Mouse (Mus musculus): ENCODE measurements around the gene Acly. TPM values are rescaled to one million over a fixed set of nuclear protein-coding genes. Genes with fewer than 3 reads are reported as not detected.

Gene Acly
- polyA plus RNA-seq, 1 experiment from 2014 or later = 267 TPM

DNA sequence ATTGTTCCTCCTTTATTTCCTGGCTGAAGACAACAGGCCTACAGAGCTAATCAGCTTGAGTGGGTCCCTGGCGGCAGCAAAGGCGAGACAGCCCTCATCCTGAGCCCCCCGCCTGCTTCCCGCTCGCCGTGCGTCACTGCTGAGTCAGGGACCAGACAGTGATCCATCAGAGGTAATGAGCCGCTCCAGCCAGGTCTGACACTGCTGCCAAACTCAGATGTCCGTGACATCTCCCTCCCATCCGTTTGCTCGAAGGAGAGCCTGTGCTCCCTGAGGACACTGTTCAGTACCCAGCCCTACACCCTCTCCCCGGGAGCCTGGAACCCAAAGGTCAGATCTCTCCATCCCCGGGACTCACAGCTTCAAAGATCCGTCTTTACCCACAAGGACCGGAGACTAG, 7.0 kb downstream of the Acly start:
- H3K4me3 ChIP-seq = no peak overlapping the region
- no peak overlapping the region for H3K4me2 ChIP-seq
- H3K36me3 ChIP-seq = peaks cover 80% of the 10 kb centered on the region
- 62% methylated on average over 15 of the region's 15 CpGs for WGBS
- ATAC-seq (ENCODE audit: low read depth) = peak; percentile 49; the same call in 1 of the 2 replicates
- H3K4me1 ChIP-seq (replicated peaks) = peaks cover 60% of the 10 kb centered on the region
- H3K9me3 ChIP-seq = no peaks in the 10 kb centered on the region
- H3K27ac ChIP-seq (replicated peaks) = peak overlapping the region; percentile 54
- peak overlapping the region; percentile 22; the same call in 1 of the 2 replicates for H3K9ac ChIP-seq
- no peaks in the 10 kb centered on the region for H3K27me3 ChIP-seq

GRCm38 (mm10) chr11:100519188-100519587, 8.6 kb downstream of the Acly start:
- H3K9me3 ChIP-seq = no peaks in the 10 kb centered on the region
- peaks cover 43% of the 10 kb centered on the region for H3K4me1 ChIP-seq (replicated peaks)
- WGBS = 85% methylated on average over 7 of the region's 7 CpGs
- peak overlapping the region; percentile 18; the same call in 1 of the 2 replicates for H3K27ac ChIP-seq (replicated peaks)
- H3K4me3 ChIP-seq = no peak overlapping the region
- H3K36me3 ChIP-seq = peaks cover 97% of the 10 kb centered on the region
- H3K27me3 ChIP-seq = no peaks in the 10 kb centered on the region
- 0 out of 2 replicates have a peak overlapping the region, but pooled peaks have one; percentile 8 for H3K9ac ChIP-seq
- no peak for ATAC-seq (ENCODE audit: low read depth)
- no peak overlapping the region for H3K4me2 ChIP-seq

- peaks cover 37% of the 10 kb centered on the region for H3K4me1 ChIP-seq (replicated peaks)
- no peaks in the 10 kb centered on the region for H3K9me3 ChIP-seq
- 29% methylated on average over 5 of the region's 5 CpGs for WGBS
- no peak overlapping the region for H3K4me2 ChIP-seq
- no peak for ATAC-seq (ENCODE audit: low read depth)
- H3K27me3 ChIP-seq = no peaks in the 10 kb centered on the region
- no peak overlapping the region; the same call in 1 of the 2 replicates for H3K9ac ChIP-seq
- peak overlapping the region; percentile 72 for H3K27ac ChIP-seq (replicated peaks)
- H3K36me3 ChIP-seq = peaks cover 99% of the 10 kb centered on the region
- H3K4me3 ChIP-seq = no peak overlapping the region
These were observed 9.6 kb downstream of the Acly start for GRCm38 (mm10) chr11:100518188-100518591.

GRCm38 (mm10) chr11:100516291-100516690, 11.5 kb downstream of the Acly start:
- Histone ChIP-seq H3K4me2 (no peak overlapping the region), H3K4me3 (no peak overlapping the region), H3K4me1 (replicated peaks) (peaks cover 37% of the 10 kb centered on the region), H3K27me3 (no peaks in the 10 kb centered on the region), H3K36me3 (peaks cover 98% of the 10 kb centered on the region), H3K9ac (no peak overlapping the region), H3K9me3 (no peaks in the 10 kb centered on the region), H3K27ac (replicated peaks) (peak overlapping the region; percentile 59; the same call in 1 of the 2 replicates)
- WGBS = 51% methylated on average over 9 of the region's 9 CpGs
- ATAC-seq (ENCODE audit: low read depth) = peak; percentile 43; the same call in 1 of the 2 replicates

- 93% methylated on average over 9 of the region's 9 CpGs for WGBS
These were observed 12.0 kb downstream of the Acly start for GRCm38 (mm10) chr11:100515789-100516188.

DNA sequence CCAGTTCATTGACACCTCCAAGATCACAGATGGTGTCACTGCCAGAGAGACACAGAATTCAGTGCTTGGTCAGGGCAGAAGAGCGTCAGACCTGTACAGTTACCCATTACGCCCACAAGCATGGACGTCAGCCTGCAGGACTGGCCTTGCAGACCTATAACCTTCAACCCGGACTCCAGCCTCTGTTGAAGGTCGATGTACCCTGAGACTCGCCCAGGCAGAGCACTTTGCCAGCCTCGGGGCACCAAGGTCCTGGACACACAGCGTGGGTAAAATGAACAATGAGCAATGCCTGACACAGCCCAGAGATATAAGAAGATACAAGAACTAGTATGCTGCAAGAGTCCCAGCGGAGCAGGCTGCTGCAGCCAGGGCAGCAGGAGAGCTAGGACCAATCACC, 12.7 kb downstream of the Acly start:
- H3K27ac ChIP-seq (replicated peaks) = no peak overlapping the region
- H3K9me3 ChIP-seq = no peaks in the 10 kb centered on the region
- ATAC-seq (ENCODE audit: low read depth) = no peak
- no peak overlapping the region for H3K4me2 ChIP-seq
- peaks cover 28% of the 10 kb centered on the region for H3K4me1 ChIP-seq (replicated peaks)
- peaks cover 96% of the 10 kb centered on the region for H3K36me3 ChIP-seq
- WGBS = 94% methylated on average over 9 of the region's 9 CpGs
- no peak overlapping the region for H3K4me3 ChIP-seq
- H3K27me3 ChIP-seq = no peaks in the 10 kb centered on the region
- H3K9ac ChIP-seq = no peak overlapping the region

More at GRCm38 (mm10) chr11:100515789-100516188, 12.0 kb downstream of the Acly start:
- Histone ChIP-seq H3K27me3 (no peaks in the 10 kb centered on the region), H3K9ac (no peak overlapping the region), H3K9me3 (no peaks in the 10 kb centered on the region), H3K4me2 (no peak overlapping the region), H3K36me3 (peaks cover 98% of the 10 kb centered on the region), H3K27ac (replicated peaks) (peak overlapping the region; percentile 59; the same call in 1 of the 2 replicates), H3K4me3 (no peak overlapping the region), H3K4me1 (replicated peaks) (peaks cover 33% of the 10 kb centered on the region)
- ATAC-seq (ENCODE audit: low read depth) = no peak

GRCm38 (mm10) chr11:100513716-100514115, 14.1 kb downstream of the Acly start:
- no peak for ATAC-seq (ENCODE audit: low read depth)
- no peak overlapping the region for H3K9ac ChIP-seq
- no peaks in the 10 kb centered on the region for H3K9me3 ChIP-seq
- no peak overlapping the region for H3K4me2 ChIP-seq
- H3K27me3 ChIP-seq = no peaks in the 10 kb centered on the region
- peaks cover 23% of the 10 kb centered on the region for H3K4me1 ChIP-seq (replicated peaks)
- H3K4me3 ChIP-seq = no peak overlapping the region
- no peak overlapping the region for H3K27ac ChIP-seq (replicated peaks)
- WGBS = 86% methylated on average over 10 of the region's 10 CpGs
- H3K36me3 ChIP-seq = peaks cover 96% of the 10 kb centered on the region

DNA sequence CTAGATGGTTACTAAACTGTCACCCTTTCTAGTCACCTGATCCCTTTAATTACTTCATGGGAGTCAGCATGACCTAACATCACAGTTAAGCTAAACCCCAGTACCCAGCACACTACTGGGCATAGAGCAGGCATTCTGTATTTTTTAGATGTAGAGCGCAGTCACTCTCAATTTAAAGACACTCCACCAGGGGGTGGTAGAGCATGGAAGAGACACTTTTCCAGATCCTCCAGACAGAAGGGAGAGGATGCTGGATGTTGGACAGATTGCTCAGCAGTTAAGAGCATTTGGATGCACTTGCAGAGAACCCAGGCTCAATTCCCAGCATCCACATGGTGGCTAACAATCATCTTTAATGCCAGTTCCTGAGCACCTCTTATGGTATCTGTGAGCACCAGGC, 15.4 kb downstream of the Acly start:
- H3K9me3 ChIP-seq = no peaks in the 10 kb centered on the region
- H3K27ac ChIP-seq (replicated peaks) = no peak overlapping the region
- H3K9ac ChIP-seq = no peak overlapping the region
- no peak overlapping the region for H3K4me3 ChIP-seq
- 87% methylated on average over 1 of the region's 1 CpGs for WGBS
- H3K36me3 ChIP-seq = peaks cover 96% of the 10 kb centered on the region
- no peaks in the 10 kb centered on the region for H3K27me3 ChIP-seq
- ATAC-seq (ENCODE audit: low read depth) = no peak
- H3K4me1 ChIP-seq (replicated peaks) = peaks cover 12% of the 10 kb centered on the region
- no peak overlapping the region for H3K4me2 ChIP-seq

DNA sequence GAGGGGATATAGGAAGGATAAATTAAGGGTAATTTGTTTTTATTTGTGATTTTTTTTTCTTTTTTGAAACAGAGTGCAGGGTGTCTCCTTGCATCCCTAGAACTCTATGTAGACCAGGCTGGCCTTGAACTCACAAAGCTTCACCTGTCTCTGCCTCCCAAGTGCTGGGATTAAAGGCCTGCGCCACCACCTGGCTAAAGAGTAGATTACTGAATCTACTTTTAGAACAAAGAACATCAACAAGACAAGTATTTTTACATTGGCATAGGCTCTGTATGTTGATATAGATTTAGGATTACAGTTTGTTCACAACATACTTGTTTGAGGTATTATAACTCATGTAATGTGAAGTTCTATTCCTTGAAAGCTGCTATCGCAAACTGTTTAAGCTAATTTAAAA, 17.2 kb downstream of the Acly start:
- H3K27ac ChIP-seq (replicated peaks) = no peak overlapping the region
- H3K36me3 ChIP-seq = peaks cover 95% of the 10 kb centered on the region
- no peak overlapping the region for H3K9ac ChIP-seq
- no peaks in the 10 kb centered on the region for H3K9me3 ChIP-seq
- no peak overlapping the region for H3K4me2 ChIP-seq
- ATAC-seq (ENCODE audit: low read depth) = no peak
- no peaks in the 10 kb centered on the region for H3K27me3 ChIP-seq
- 93% methylated on average over 2 of the region's 2 CpGs for WGBS
- no peak overlapping the region for H3K4me3 ChIP-seq
- no peaks in the 10 kb centered on the region for H3K4me1 ChIP-seq (replicated peaks)

- H3K4me1 ChIP-seq (replicated peaks) = no peaks in the 10 kb centered on the region
- no peaks in the 10 kb centered on the region for H3K27me3 ChIP-seq
- no peaks in the 10 kb centered on the region for H3K9me3 ChIP-seq
- no peak overlapping the region for H3K4me3 ChIP-seq
- WGBS = 91% methylated on average over 8 of the region's 8 CpGs
- no peak overlapping the region for H3K27ac ChIP-seq (replicated peaks)
- H3K9ac ChIP-seq = no peak overlapping the region
- no peak overlapping the region for H3K4me2 ChIP-seq
- H3K36me3 ChIP-seq = peaks cover 97% of the 10 kb centered on the region
- no peak for ATAC-seq (ENCODE audit: low read depth)
These were observed 21.8 kb downstream of the Acly start for GRCm38 (mm10) chr11:100505997-100506396.

- ATAC-seq (ENCODE audit: low read depth) = no peak
- H3K9ac ChIP-seq = no peak overlapping the region
- no peak overlapping the region for H3K27ac ChIP-seq (replicated peaks)
- peaks cover 98% of the 10 kb centered on the region for H3K36me3 ChIP-seq
- H3K4me3 ChIP-seq = no peak overlapping the region
- WGBS = 94% methylated on average over 12 of the region's 12 CpGs
- no peaks in the 10 kb centered on the region for H3K4me1 ChIP-seq (replicated peaks)
- no peaks in the 10 kb centered on the region for H3K9me3 ChIP-seq
- H3K27me3 ChIP-seq = no peaks in the 10 kb centered on the region
- no peak overlapping the region for H3K4me2 ChIP-seq
These were observed 22.7 kb downstream of the Acly start for GRCm38 (mm10) chr11:100504990-100505660.

DNA sequence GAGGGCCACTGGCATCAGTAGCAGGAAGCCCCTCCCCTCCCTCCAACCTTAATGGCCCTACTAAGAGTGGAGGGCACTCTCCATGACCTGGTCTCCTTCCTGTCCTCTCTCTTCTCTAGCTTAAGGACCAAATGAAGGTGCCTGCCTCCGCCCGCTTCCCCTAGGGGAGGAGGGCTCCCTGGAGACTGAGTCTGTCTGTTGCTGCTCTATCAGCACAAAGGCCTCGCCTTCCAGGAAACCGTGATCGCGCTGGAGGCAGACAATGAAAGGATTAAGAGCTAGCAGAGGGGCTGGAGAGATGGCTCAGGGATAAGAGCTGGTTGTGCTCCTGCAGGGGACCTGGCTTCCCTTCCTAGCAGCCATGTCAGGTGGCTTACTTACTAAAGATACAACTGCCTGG, 26.5 kb downstream of the Acly start:
- Histone ChIP-seq H3K4me3 (no peak overlapping the region), H3K4me2 (no peak overlapping the region), H3K27me3 (no peaks in the 10 kb centered on the region), H3K9ac (0 out of 2 replicates have a peak overlapping the region, but pooled peaks have one; percentile 13), H3K9me3 (no peaks in the 10 kb centered on the region), H3K27ac (replicated peaks) (no peak overlapping the region), H3K36me3 (peaks cover 100% of the 10 kb centered on the region), H3K4me1 (replicated peaks) (no peaks in the 10 kb centered on the region)
- WGBS = 43% methylated on average over 6 of the region's 6 CpGs
- no peak for ATAC-seq (ENCODE audit: low read depth)

GRCm38 (mm10) chr11:100500651-100501050, 27.1 kb downstream of the Acly start:
- no peaks in the 10 kb centered on the region for H3K4me1 ChIP-seq (replicated peaks)
- peaks cover 100% of the 10 kb centered on the region for H3K36me3 ChIP-seq
- no peak overlapping the region for H3K27ac ChIP-seq (replicated peaks)
- ATAC-seq (ENCODE audit: low read depth) = no peak
- WGBS = 85% methylated on average over 7 of the region's 7 CpGs
- no peak overlapping the region for H3K4me3 ChIP-seq
- no peak overlapping the region for H3K9ac ChIP-seq
- H3K4me2 ChIP-seq = no peak overlapping the region
- no peaks in the 10 kb centered on the region for H3K9me3 ChIP-seq
- no peaks in the 10 kb centered on the region for H3K27me3 ChIP-seq

All from neural tube, embryonic 13.5 days (tissue).